Mouse (Mus musculus) monocyte, adult 5-6 weeks (primary cell): Measurements from ENCODE around the gene Jsrp1. TPM values are rescaled to one million over a fixed set of nuclear protein-coding genes. Genes with fewer than 3 reads are reported as not detected.

Experiments used
- ATAC-seq: fragments of 153-309, 156-312 bp; replicated peaks from 2 replicates; pipeline ENCODE4 v1.8.0; 2017; ENCODE audit warnings: mild to moderate bottlenecking; ENCODE audit not compliant: low TSS enrichment, insufficient number of reproducible peaks, severe bottlenecking, poor library complexity, low FRiP score
- total RNA-seq: library from RNA; stranded (forward); fragments of 200-1000, 200-491, 200-594 nt; gene quantifications from 3 replicates; pipeline ENCODE4 v1.2.3, GENCODE M21; 2017

Jsrp1 gene
- total RNA-seq, 1 experiment from 2014 or later = not detected

DNA sequence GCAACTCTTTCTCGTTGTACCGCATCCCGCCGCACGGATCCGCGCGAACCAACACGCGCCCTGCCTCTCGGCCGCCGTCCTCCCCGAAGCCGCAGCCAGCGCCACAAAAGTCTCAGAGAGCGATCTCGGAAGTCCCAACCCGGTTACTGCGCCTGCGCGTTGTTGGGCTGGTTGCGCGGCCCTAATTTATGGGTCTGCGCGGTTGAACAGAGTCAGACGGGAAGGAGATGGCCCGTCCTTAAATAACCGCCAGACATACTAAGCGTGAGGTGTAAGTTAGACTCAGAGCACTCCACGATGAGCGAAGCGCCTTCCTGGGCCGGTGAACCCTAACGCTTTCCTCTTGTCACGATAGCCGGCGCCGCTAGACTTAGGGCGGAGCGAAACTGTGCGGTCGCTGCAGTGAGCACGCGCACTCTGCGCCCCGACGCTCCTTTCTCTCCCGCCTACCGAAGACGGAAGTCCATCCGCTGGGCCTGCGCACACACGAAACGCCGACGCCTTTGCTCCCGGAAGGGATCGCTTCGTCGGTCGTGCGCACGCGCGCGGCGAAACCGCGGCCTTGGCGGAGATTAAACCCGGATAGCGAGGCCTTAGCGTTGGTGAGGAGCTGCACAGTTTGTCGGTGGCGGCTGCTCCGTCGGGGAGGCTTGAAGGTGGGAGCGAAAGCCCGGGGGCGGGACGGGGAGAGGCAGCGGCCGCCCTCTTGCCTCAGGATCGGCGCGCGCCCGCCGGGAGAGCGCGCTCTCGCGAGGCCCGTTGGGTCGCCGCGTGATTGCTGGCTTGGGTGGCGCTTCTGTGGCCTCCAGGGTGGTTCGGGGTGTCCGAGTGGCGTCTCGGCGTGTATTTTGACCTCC is 14.9 kb downstream of the Jsrp1 start, which contains the start of the genes Sf3a2 and Plekhj1:
Gene Sf3a2, plus strand, starts transcription at position 49 of the 857 bp plus-strand sequence.
Gene Plekhj1, minus strand, starts transcription at position 477 of the 857 bp plus-strand sequence.
- peak; percentile 83 for ATAC-seq

DNA sequence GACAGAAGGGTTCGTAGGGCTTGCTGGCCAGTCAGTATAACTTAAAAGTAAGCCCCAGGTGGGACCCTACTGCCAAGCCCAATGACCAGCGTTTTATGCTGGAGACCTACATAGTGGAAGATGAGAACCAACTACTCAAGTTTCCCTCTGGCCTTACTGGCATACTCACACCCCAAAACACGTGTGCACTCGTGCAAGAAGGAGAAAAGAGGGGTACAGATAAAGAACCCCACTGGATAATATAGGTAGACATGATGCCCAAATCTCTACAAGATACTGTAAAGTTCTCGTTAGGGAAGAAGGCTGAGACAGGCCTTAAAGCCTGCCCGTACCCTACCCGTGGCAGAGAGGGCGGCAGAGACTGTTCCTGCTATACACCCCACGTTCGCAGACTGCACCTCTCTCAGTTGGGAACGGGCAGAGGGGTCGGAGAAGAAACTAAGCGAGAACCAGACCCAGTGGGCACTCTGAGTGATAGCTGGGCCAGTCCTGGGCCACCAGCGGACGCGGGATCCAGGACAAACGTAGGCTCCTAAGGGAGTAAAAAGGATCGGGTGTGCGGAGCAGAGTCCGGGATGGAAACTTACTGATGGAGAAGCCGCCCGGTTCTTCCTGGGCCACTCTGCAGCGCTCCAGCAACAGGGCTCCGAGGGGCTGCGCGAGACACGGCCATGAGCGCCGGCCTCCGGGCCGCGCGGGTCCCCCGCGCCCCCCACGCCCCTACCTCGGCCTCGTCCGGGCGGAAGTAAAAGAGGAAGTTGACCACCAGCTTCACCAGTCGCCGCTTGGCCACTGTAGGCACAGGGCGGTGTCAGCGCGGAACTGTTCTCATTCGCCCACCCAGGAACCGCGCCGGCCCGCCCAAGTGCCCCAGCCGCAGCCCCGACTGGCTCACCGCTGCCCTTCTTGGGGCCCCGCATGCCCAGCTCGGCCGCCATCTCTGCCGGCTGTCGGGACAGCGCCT is 15.8 kb downstream of the Jsrp1 start:
- peak; percentile 24 for ATAC-seq

DNA sequence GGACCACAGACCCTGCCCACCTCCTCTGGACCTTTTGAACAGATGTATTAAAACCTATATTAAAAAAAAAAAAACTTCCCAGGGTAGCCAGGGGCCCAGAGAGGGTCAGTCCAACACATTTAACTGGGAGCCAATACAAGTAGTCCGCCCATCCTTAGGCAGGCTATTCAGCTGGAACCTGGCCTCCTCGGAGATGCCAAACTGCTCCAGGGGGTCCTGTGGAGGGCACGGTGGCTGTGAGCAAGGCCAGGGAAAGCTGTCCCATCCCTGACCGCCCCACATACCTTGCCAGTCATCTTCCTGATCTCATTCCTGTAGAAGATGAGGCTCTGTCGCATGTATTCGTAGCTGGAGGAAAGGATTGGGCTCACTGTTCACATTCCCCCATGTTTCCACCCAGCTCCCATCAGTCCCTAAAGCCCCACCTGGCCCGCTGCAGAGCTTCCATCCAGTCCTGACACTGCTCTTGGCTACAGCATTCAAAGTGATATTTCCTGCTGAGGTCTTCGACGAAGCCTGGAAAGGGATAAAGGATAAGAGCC is 16.9 kb downstream of the Jsrp1 start:
- no peak for ATAC-seq

DNA sequence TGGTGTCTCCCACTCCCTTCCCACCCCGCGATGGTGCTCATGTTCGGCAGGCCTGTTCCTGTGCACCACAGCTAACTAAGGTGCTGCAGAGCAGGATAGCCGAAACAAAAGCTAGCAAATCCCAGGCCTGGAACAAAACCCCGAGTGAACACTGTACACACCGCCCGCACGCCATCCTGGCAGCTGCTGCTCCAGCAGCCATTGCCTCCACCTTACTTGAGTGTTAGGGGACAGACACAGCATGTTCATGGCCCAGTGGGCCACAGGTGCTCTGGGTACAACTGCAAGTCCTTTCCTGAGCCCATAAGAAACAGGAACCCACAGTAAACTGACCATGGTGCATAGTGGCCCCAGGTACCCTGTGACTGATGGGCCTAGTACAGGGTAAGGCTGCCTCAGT is 18.5 kb downstream of the Jsrp1 start:
- ATAC-seq = no peak

DNA sequence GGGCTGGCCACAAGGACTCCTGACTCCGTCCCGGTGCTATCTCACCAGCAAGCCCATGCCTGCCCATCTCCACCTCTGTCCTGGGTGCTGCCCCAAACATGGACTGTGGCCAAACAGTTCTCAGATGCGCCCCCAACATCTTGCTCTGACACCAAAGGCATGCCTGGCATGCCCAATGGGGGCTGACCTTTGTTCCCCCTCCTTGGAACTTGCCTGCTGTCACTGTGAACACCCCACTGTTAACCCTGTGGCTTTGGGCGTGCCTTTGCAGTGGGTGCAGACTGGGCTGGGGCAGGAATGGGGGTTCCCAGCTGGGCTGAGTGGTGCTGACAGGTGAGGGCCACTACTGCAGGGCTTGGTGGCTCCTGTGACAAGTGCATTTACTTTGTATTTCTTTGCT is 19.5 kb downstream of the Jsrp1 start:
- ATAC-seq = no peak

DNA sequence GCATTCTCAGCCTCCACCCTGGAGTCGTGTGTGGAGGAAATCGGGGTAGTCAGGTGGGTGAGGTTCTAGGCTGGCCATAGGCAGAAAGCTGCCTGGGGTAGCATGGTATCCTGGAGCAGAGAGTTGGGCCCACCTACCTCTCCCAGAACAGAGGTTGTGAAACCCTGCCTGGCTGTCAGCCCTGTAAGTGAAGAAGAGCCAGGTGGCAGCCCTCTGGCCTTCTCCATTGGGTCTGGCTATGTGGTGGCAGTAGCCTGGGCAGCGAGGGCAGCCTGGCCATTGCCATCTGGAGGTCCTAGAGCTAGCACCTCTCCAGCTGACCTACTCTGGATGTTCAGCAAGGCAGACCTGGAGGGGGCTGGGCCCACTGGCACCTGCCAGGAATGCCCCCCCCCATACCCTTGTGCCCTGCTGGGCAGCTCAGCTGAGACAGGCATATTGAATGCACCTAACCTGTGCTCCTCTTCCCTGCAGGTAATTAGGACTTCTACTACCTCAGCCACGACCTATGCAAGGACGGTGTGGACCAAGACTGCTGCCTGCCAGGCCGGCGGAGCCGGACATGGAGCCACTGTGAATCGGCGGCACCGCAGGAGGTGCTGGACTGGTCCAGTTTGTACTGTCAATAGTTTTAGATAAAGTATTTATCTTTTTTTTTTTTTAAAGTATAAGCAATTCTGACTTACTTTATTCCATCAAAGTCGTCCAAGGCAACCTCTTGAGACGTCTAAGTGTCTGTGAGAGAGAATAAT is 20.1 kb downstream of the Jsrp1 start:
- ATAC-seq = no peak

DNA sequence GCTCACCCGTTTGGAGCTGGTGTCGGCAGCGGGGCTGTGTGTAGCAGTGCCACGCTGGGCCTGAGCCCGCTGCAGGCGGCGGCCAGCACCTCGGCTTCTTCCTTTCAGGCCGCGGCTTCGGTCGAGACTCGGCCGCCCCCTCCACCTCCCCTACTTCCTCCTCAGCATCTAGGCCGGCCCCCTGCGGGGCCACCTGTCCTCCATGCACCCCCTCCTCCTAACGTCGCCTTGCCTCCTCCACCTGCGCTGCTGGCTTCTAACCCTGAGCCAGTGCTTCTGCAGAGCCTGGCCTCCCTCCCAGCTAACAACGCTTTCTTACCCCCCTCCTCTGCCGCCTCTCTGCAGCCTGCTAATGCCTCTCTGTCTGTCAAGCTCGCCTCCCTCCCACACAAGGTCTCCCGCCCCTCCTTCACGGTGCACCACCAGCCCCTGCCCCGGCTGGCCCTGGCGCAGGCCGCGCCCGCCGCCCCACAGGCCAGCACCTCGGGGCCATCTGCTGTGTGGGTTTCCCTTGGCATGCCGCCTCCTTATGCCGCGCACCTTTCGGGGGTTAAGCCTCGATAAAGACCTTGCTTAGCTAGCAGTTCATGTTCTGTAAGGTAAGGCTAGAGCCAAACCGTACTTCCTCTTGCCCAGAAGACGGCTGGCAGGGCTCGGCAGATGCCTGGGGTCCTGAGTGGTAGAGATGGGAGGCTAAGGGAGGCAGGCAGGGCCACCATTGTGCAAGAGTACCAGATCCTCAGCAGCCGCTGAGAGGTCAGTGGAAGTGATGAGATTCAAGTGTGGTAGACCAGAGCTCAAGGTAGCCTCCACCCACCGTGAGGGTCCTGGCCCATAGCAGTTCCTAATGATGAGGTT is 20.9 kb downstream of the Jsrp1 start:
- ATAC-seq = no peak

DNA sequence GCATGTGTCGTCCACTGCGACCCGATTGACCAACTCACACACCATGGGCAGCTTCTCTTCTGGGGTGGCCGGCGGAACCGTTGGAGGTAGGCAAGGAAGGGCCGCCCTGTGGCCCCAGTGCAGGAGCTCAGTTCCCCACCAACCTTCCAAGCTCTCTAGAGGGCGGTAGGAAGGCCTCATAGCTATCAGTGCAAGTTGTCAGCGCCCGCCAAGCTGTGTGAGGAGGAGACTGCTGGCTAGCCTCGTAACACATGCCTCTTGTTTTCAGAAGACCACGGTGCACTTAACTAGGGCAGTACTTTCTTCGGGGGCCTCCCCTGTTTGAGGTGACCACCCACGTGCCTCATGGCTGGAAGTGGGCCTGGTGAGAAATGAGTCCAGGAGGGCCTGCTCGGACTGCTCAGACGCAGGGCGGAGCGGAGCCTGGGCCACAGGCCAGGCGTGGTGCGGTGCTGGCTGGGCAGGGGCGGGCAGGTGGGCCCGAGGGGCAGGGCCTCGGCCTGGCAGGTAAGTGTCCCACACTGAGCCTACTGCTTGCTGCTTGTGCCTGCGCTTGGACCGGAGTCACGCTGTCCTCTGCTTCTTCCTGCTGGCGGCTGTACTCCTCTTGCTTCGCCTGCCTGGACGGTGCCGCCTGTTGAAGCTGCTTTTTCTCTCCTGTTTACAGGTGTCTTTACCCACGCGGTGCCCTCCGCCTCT is 21.7 kb downstream of the Jsrp1 start:
- no peak for ATAC-seq

DNA sequence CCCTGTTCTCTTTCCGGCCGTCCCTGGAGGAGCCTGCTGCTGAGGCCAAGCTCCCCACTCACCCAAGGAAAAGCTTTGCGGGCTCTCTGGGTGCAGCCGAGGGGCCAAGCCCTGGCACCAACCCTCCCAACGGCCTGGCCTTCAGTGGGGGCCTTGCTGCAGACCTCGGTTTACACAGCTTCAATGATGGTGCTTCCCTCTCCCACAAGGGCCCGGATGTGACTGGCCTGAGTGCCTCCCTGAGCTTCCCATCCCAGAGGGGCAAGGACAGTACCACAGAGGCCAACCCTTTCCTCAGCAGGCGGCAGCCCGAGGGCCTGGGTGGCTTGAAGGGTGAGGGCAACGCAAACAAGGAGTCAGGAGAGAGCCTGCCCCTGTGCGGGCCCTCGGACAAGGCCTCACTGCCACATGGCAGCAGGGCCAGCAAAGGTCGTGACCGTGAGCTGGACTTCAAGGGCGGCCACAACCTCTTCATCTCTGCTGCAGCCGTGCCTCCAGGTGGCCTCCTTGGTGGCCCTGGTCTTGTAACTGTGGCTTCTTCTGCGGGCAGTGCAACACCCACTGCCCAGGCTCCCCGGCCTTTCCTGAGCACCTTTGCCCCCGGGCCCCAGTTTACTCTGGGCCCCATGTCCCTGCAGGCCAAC is 22.4 kb downstream of the Jsrp1 start:
- ATAC-seq = no peak

DNA sequence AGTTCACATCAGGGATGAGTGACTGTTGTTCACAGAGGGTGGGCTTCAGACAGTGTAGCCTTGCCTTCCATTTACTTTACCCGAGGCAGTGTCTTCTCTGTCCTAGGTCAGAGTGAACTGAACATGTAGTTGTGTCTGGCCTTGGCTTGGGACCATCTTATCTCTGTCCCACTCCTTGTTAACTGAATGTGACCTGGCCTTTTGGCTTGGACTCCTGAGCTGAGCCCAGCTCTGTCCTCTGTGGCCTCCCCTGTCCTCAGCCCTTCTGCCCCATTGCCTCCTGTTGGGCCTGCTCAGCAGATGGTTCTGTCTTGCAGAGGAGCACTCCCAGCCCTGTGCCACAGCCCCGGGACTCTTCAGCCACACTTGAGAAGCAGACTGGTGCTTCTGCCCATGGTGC is 25.8 kb downstream of the Jsrp1 start:
- ATAC-seq = no peak

DNA sequence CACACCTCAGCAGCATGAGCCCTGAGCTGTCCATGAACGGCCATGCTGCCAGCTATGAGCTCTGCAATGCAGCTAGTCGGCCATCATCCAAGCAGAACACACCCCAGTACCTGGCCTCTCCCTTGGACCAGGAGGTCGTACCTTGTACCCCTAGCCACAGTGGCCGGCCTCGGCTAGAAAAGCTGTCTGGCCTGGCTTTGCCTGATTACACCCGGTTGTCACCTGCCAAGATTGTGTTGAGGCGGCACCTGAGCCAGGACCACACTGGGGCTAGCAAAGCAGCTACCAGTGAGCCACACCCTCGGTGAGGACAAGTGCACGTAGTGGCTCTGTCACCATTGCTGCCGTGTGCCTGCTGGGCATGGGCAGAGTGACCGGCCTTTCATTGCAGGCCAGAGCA is 27.3 kb downstream of the Jsrp1 start:
- ATAC-seq = no peak

DNA sequence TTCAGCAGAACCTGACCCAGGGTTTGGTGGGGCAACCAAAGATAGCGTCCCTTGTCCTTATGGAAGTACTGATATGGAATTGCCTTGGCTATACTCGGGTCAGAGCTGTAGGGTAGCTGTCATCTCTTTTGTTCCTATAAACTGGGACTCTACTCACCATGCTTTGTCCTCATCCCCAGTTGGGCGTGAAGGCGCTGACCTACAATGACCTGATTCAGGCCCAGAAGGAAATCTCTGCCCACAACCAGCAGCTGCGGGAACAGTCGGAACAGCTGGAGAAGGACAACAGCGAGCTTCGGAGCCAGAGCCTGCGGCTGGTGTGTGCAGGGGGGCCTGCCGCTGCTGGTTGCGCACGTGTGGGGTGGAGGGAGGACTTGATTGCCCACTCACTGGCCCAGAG is 28.4 kb downstream of the Jsrp1 start:
- no peak for ATAC-seq

DNA sequence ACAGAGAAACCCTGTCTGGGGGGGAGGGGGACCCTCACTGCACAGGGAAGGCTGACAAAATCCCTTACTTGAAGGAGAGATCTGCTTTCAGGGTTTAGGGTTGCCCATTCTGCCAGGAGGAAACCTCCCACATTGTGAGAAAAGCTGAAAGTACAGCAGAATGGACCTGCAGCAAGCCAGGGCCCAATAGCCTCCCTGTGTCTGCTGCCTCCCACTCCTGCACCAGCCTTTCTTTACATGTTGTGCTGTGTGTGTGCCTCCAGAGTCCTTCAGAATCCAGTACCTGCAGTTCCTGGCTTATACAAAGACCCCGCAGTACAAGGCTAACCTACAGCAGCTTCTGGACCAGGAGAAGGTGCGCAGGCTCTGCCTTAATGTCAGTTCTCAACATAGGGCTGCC is 29.0 kb downstream of the Jsrp1 start:
- ATAC-seq = no peak

DNA sequence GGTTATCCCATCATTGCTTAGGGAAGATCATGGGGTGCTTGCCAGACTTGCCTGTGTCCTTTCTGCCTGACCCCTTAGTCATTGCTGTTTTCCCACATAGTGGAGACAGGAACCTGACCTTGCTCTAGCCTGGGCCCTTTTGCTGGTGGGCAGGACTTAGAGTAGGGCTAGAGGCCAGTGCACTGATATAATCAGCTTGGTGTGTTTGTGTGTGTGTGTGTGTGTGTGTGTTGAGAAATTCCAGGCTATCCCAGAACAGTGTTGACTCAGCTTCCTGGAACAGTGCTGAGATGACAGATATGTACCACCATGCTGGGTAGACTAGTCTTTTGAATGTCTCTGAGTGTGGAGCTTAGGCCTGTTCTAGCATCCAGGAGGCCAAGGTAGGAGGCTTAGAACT is 33.7 kb downstream of the Jsrp1 start:
- no peak for ATAC-seq

DNA sequence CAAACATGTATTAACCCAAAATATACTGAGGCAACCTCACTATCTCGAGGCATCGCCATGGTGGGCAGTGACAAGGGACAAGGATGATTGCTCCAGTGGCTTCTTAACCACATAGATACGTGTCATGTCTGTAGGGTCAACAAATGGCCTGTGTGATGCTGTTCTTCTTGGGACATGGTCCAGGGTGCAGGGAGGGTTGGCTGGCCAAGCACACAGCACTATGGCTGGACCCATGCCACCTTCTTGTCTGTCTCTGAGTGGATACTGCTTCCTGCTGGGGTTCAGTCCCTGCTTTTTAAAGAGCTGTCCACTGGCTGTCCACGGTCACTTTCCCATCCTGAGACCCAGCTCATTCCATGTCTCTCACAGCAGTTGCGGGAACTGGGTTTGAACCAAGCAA is 36.2 kb downstream of the Jsrp1 start:
- no peak for ATAC-seq

DNA sequence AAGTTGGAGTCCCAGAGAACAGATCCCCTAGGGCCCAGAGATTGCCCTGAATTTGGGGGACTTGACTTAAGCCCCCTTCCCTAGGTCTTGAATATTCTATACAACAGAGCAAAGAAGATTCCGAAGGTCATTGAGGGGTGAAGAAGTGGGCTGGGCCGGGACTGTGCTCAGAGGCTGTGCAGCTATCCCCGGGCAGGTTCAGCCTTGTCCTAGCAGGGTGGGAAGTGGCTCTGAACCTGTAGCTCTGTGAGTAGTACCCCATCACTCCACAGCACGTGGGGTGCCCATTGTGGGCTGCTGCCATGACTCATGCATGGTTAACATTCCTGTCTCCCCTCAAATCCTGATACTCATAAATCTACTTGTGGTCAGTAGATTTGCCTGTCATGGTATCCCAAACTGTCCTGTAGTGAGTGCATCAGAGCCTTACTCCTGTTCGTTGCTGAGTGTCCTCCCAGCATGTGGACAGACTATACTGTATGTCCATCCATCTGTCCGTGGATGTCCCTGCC is 36.9 kb downstream of the Jsrp1 start:
- no peak for ATAC-seq

DNA sequence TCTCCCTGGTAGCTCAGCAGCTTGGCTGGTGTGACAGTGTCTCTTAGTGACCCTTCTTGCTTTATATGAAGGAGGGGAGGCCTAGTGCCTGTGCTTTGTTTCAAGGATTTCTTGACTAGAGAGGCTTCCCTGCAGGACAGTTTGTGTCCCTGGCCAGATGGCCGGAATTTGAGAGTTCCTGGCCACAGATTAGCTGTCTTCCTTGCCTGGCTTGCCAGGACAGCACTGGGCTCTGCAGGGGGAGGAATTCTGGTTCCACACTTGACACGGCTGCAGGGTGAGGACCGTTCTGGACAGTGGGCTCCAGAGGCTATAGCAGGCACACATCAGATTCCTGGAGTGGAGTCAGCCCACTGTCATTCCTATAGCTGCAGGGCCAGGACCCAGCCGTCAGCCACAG is 37.6 kb downstream of the Jsrp1 start:
- ATAC-seq = no peak
